Mouse (Mus musculus) testis, postnatal 14 days (tissue): ENCODE measurements around the gene Wt1.

Experiments used
- DNase-seq: peaks from one replicate; pipeline ENCODE4 v3.0.0; 2021; ENCODE audit warnings: low spot score

The Wt1 gene

GRCm38 (mm10) chr2:105126279-105126678 lies at the start of gene Wt1:
TSS of gene Wt1 (plus strand) at chr2:105126529.
- DNase-seq, result peak; percentile 88

- no peak for DNase-seq
Measured at GRCm38 (mm10) chr2:105077151-105077550, 49.2 kb upstream of the Wt1 start.

- DNase-seq, result peak; percentile 49
Measured at GRCm38 (mm10) chr2:105082256-105082790, 44.0 kb upstream of the Wt1 start.

- no peak for DNase-seq
Measured at GRCm38 (mm10) chr2:105084035-105084434, 42.3 kb upstream of the Wt1 start.

- no peak for DNase-seq
Measured at GRCm38 (mm10) chr2:105086081-105086480, 40.2 kb upstream of the Wt1 start.

GRCm38 (mm10) chr2:105088005-105088404 lies 38.3 kb upstream of the Wt1 start:
- no peak for DNase-seq

- no peak for DNase-seq
Measured at GRCm38 (mm10) chr2:105089083-105089482, 37.2 kb upstream of the Wt1 start.

GRCm38 (mm10) chr2:105089581-105090508 lies 36.5 kb upstream of the Wt1 start:
- no peak for DNase-seq

- peak; percentile 64 for DNase-seq
Measured at GRCm38 (mm10) chr2:105090991-105091390, 35.3 kb upstream of the Wt1 start.

- no peak for DNase-seq
Measured at GRCm38 (mm10) chr2:105091718-105092117, 34.6 kb upstream of the Wt1 start, which contains the start of gene Gm11060. TSS of gene Gm11060 (plus strand) at chr2:105092018.

- no peak for DNase-seq
Measured at GRCm38 (mm10) chr2:105097294-105097953, 28.9 kb upstream of the Wt1 start.

- DNase-seq, result no peak
Measured at GRCm38 (mm10) chr2:105099410-105099809, 26.9 kb upstream of the Wt1 start.

GRCm38 (mm10) chr2:105100541-105100940 lies 25.8 kb upstream of the Wt1 start:
- DNase-seq, result no peak

GRCm38 (mm10) chr2:105108703-105109158 lies 17.6 kb upstream of the Wt1 start:
- DNase-seq, result peak; percentile 90

GRCm38 (mm10) chr2:105114074-105114473 lies 12.3 kb upstream of the Wt1 start:
- no peak for DNase-seq

GRCm38 (mm10) chr2:105117669-105118068 lies 8.7 kb upstream of the Wt1 start:
- DNase-seq, result no peak

- no peak for DNase-seq
Measured at GRCm38 (mm10) chr2:105122216-105122615, 4.1 kb upstream of the Wt1 start.

GRCm38 (mm10) chr2:105122886-105123285 lies 3.4 kb upstream of the Wt1 start:
- no peak for DNase-seq

GRCm38 (mm10) chr2:105123431-105123830 lies 2.9 kb upstream of the Wt1 start:
- no peak for DNase-seq

GRCm38 (mm10) chr2:105123881-105124280 lies 2.4 kb upstream of the Wt1 start:
- no peak for DNase-seq

GRCm38 (mm10) chr2:105124391-105124790 lies 1.9 kb upstream of the Wt1 start:
- no peak for DNase-seq

GRCm38 (mm10) chr2:105125205-105125604 lies 1.1 kb upstream of the Wt1 start:
- DNase-seq, result no peak

- no peak for DNase-seq
Measured at GRCm38 (mm10) chr2:105125641-105126040, 688 bp upstream of the Wt1 start.
